Mouse (Mus musculus): Measurements from ENCODE around the gene Gas2l1. TPM values are rescaled to one million over a fixed set of nuclear protein-coding genes. Genes with fewer than 3 reads are reported as not detected.

Gene Gas2l1
- total RNA-seq, 2 experiments from 2014 or later: 3.9 to 4.9 TPM

DNA sequence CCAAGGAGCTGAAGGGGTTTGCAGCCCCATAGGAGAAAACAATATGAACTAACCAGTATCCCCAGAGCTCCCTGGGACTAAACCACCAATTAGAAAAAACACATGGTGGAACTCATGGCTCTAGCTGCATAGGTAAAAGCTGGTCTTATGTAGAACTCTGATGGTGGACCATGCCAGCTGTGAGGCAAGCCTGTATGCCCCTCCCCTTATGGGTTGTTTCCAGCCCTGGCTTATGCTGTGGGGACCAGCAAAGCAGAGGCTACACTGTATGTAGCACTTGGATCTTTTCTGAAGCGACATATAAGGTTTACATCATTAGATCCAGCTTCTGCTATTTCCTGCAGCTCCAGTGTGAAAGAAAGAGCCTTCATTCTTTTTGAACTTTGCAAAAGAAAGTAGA lies 57.9 kb downstream of the Gas2l1 start:
- intact Hi-C loops (cut with DNase I): no loop called here
- DNase-seq: no peak

GRCm38 (mm10) chr11:5005528-5005927 lies 59.6 kb downstream of the Gas2l1 start:
- DNase-seq: no peak
- intact Hi-C loops (cut with DNase I): no loop called here

Small RNAs within 50 kb of the gene (microRNA-seq; reads per million reads assigned to microRNA genes)
- 0 reads per million in 2 experiments for gene Gm47296

Other genes starting within 250 kb of the Gas2l1 start
- 10 to 100 TPM; 45.7 to 47.4 TPM for gene Nf2, start 215.8 kb downstream of the Gas2l1 start, total RNA-seq (2021)
- gene Nipsnap1, start 191.4 kb downstream of the Gas2l1 start, total RNA-seq (2021): 1 to 10 TPM in 1 of 2 experiments, under 1 TPM in 1; 0.42 to 1.1 TPM
- 10 to 100 TPM; 12.9 to 14.0 TPM for gene Thoc5, start 170.0 kb downstream of the Gas2l1 start, total RNA-seq (2021)
- under 1 TPM in 1 of 2 experiments, not detected in 1; 0.15 TPM for gene Nefh, start 117.3 kb downstream of the Gas2l1 start, total RNA-seq (2021)
- 10 to 100 TPM; 29.2 to 32.4 TPM for gene Ap1b1, start 78.5 kb downstream of the Gas2l1 start, total RNA-seq (2021)
- gene Rasl10a, start 7.2 kb downstream of the Gas2l1 start, total RNA-seq (2021): under 1 TPM in 1 of 2 experiments, not detected in 1; 0.28 TPM
- gene Rhbdd3, start 33.6 kb upstream of the Gas2l1 start, total RNA-seq (2021): 10 to 100 TPM; 24.4 to 26.0 TPM
- gene Ewsr1, start 33.9 kb upstream of the Gas2l1 start, total RNA-seq (2021): 10 to 100 TPM; 70.7 to 92.0 TPM
- gene Emid1, start 86.9 kb upstream of the Gas2l1 start, total RNA-seq (2021): 10 to 100 TPM; 11.7 to 17.6 TPM
- 10 to 100 TPM; 39.6 to 51.4 TPM for gene Kremen1, start 196.2 kb upstream of the Gas2l1 start, total RNA-seq (2021)